Mouse (Mus musculus) G1E (cell line): ENCODE data around the gene Erc1. TPM values are rescaled to one million over a fixed set of nuclear protein-coding genes. Genes with fewer than 3 reads are reported as not detected.

ENCODE experiments used
- ATAC-seq: 2 replicates; pipeline ENCODE4 v1.8.0; 2016; ENCODE audit warnings: mild to moderate bottlenecking; ENCODE audit not compliant: insufficient number of reproducible peaks, poor library complexity, low FRiP score, severe bottlenecking; ENCODE audit errors: extremely low read depth
- DNase-seq: peaks from one replicate; pipeline ENCODE4 v3.0.0; 2012; ENCODE audit warnings: low spot score
- H3K27me3 ChIP-seq: 2 replicates; pipeline ENCODE4 v1.6.1; 2012; ENCODE audit warnings: mild to moderate bottlenecking, low read length, inconsistent platforms; ENCODE audit not compliant: insufficient read depth
- H3K36me3 ChIP-seq: replicated peaks from 2 replicates; pipeline ENCODE3; 2012; ENCODE audit warnings: mild to moderate bottlenecking, inconsistent platforms
- H3K4me1 ChIP-seq: 2 replicates; pipeline ENCODE4 v1.6.1; 2012; ENCODE audit warnings: low read depth, low read length, inconsistent platforms, mixed read lengths; ENCODE audit not compliant: insufficient read depth
- H3K4me3 ChIP-seq: 2 replicates; pipeline ENCODE4 v1.5.1; 2012; ENCODE audit warnings: low read depth, mild to moderate bottlenecking, inconsistent platforms, low read length, moderate library complexity, mixed read lengths
- H3K9me3 ChIP-seq: replicated peaks from 2 replicates; pipeline ENCODE4 v1.6.1; 2012; ENCODE audit warnings: inconsistent platforms
- CTCF ChIP-seq: IDR thresholded peaks from 2 replicates; pipeline ENCODE4 v1.5.1; 2012; ENCODE audit warnings: low read depth, low read length, inconsistent platforms, mixed read lengths
- GATA1 ChIP-seq: IDR thresholded peaks from 2 replicates; pipeline ENCODE4 v1.6.1; 2012; ENCODE audit warnings: borderline replicate concordance, low read length, inconsistent platforms, mixed read lengths
- GATA2 ChIP-seq: IDR thresholded peaks from 2 replicates; pipeline ENCODE4 v1.6.1; 2012; ENCODE audit warnings: low read depth, low read length, inconsistent platforms, borderline replicate concordance
- POLR2AphosphoS5 ChIP-seq: IDR thresholded peaks from 2 replicates; pipeline ENCODE4 v1.6.1; 2012; ENCODE audit warnings: low read depth, low read length, inconsistent platforms; ENCODE audit not compliant: insufficient replicate concordance
- TAL1 ChIP-seq: conservative IDR thresholded peaks from 2 replicates; pipeline ENCODE4 v1.6.1; 2012; ENCODE audit warnings: low read depth, low read length, inconsistent platforms, mixed read lengths
- polyA plus RNA-seq: library from polyadenylated mRNA; stranded (reverse); fragments of >175 nt; gene quantifications from 2 replicates; pipeline ENCODE4 v1.2.3, GENCODE M21; 2012
- total RNA-seq, 2 experiments: library from RNA; stranded (forward) in 1 of 2; stranded (reverse) in 1 of 2; fragments of 200-1000 nt in 1 of 2; fragments of >200 nt in 1 of 2; fragmentation: Nextera tagmentation in 1 of 2; gene quantifications; 2 replicates each; pipeline ENCODE4 v1.2.3; 2014 to 2017

Gene Erc1
- total and polyA plus RNA-seq, 3 experiments, result 2.9 to 21.4 (median 14.4) TPM

DNA sequence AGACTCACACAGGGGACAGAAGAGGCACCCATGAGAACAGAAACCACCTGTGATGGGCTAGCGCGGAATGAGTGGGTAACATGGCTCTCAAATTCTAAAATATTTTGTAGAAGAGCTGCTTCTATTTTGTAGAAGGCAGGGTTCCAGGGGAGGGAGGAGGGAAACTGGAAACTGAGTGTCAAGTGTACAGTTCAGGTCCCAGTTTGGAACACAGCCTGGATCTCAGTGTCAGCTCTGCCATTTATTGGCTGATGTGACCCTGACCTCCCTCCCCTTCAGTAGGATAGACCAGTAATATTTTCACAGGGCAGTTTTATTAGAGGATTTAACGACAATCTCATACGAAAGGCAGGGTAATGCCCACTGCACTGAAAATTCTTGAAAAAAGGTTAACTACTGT, 271.3 kb downstream of the Erc1 start:
- peaks cover 42% of the 10 kb centered on the region for H3K36me3 ChIP-seq
- no peak overlapping the region for H3K4me3 ChIP-seq
- no peaks in the 10 kb centered on the region for H3K9me3 ChIP-seq
- ATAC-seq (no peak), DNase-seq (no peak)
- no peaks in the 10 kb centered on the region for H3K27me3 ChIP-seq
- TF ChIP-seq TAL1 (no peak), POLR2AphosphoS5 (no peak), GATA2 (no peak), GATA1 (no peak), CTCF (no peak)
- H3K4me1 ChIP-seq, result no peaks in the 10 kb centered on the region

DNA sequence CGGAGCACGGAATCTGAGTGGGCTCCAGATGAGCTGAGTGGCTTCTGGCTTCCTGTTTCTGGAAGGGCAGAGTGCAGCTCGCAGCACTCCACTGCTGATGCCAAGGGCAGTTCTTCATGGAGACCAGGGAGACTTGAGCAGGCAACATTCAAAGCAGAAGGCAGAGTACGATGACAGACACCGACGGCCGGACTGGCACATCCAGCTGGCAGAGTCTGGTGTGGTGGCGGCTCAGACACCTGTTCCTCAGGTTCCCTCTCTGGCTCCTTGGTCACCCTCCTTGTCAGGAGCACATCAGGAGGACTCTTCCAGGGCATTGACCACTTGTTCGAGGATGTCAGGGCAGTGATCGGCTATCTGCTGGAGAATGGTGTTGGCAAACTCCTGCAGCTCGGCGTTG, 272.6 kb downstream of the Erc1 start:
- no peak for DNase-seq
- H3K4me3 ChIP-seq, result no peak overlapping the region
- ATAC-seq, result no peak
- no peaks in the 10 kb centered on the region for H3K9me3 ChIP-seq
- H3K36me3 ChIP-seq, result peaks cover 46% of the 10 kb centered on the region
- no peaks in the 10 kb centered on the region for H3K27me3 ChIP-seq
- no peaks in the 10 kb centered on the region for H3K4me1 ChIP-seq
- no peak for TF ChIP-seq GATA1
- no peak for TF ChIP-seq CTCF
- TF ChIP-seq POLR2AphosphoS5, result no peak
- TF ChIP-seq TAL1, result no peak
- no peak for TF ChIP-seq GATA2

DNA sequence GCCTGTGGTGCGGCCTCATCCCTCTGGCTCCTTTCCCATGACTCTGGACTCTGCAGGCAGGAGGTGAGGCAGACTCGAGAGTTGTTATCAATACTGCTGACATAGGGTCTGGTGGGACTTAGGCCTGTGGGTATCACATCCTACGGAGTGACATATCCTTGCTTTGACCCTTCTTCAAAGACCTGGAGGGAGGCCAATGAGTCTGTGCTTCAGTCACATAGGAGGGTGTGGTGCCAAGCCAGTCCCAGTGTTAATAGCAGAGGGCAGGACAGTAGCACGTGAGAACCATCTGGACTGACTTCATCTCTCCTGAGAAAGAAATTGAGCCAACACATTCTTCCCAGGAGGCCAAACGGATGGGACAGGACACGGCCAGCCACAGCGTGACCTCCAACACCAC, 275.7 kb downstream of the Erc1 start:
- ATAC-seq (no peak), DNase-seq (no peak)
- Histone ChIP-seq H3K27me3 (no peaks in the 10 kb centered on the region), H3K36me3 (peaks cover 46% of the 10 kb centered on the region), H3K4me1 (no peaks in the 10 kb centered on the region), H3K9me3 (no peaks in the 10 kb centered on the region), H3K4me3 (no peak overlapping the region)
- TF ChIP-seq GATA1 (no peak), GATA2 (no peak), TAL1 (no peak), CTCF (no peak), POLR2AphosphoS5 (no peak)

DNA sequence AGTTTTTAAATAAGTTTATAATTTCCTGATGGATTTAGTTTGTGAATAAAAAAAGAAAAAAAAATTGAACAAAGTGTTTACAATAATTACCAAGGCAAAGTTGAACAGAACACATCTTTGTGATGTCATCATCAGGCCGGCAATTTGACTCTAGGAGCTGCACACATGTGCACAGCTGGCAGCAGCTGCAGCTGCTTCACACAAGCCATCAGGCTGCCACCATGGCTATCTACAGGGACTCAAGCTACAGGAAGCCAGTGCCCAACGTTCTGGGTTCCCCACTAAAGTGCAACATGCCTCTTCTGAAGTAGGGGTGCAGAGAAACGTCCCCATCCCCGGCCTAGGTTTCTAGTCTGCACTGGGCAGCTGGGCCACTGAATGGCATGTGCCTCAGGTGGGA, 277.2 kb downstream of the Erc1 start:
- Histone ChIP-seq H3K4me3 (no peak overlapping the region), H3K4me1 (no peaks in the 10 kb centered on the region), H3K36me3 (peaks cover 42% of the 10 kb centered on the region), H3K27me3 (no peaks in the 10 kb centered on the region), H3K9me3 (no peaks in the 10 kb centered on the region)
- TF ChIP-seq TAL1 (no peak), GATA2 (no peak), POLR2AphosphoS5 (no peak), GATA1 (no peak), CTCF (no peak)
- ATAC-seq (no peak), DNase-seq (no peak)

DNA sequence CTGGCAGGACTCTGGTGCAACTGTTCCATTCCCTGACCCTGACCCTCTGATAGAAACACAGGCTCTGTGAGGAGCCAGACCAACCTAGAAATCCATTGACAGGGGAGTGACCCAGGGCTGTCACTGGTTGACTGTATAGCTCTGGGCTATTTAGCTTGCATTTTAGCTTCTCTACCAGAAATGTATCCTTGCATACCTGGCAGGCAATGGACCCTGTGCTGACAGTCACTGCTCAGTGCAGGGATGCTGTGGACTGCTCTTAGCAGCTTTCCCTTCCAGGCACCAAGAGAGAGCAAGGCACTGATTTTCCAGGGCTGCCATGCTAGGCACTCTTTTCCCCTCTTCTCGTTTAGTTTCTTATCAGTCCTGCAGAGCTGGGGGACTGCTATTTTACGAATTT, 279.6 kb downstream of the Erc1 start:
- Histone ChIP-seq H3K9me3 (no peaks in the 10 kb centered on the region), H3K4me3 (no peak overlapping the region), H3K4me1 (no peaks in the 10 kb centered on the region), H3K27me3 (no peaks in the 10 kb centered on the region; the same call in 1 of the 2 replicates), H3K36me3 (peaks cover 20% of the 10 kb centered on the region)
- DNase-seq (no peak), ATAC-seq (no peak)
- TF ChIP-seq POLR2AphosphoS5 (no peak), GATA2 (no peak), CTCF (no peak), GATA1 (no peak), TAL1 (no peak)

DNA sequence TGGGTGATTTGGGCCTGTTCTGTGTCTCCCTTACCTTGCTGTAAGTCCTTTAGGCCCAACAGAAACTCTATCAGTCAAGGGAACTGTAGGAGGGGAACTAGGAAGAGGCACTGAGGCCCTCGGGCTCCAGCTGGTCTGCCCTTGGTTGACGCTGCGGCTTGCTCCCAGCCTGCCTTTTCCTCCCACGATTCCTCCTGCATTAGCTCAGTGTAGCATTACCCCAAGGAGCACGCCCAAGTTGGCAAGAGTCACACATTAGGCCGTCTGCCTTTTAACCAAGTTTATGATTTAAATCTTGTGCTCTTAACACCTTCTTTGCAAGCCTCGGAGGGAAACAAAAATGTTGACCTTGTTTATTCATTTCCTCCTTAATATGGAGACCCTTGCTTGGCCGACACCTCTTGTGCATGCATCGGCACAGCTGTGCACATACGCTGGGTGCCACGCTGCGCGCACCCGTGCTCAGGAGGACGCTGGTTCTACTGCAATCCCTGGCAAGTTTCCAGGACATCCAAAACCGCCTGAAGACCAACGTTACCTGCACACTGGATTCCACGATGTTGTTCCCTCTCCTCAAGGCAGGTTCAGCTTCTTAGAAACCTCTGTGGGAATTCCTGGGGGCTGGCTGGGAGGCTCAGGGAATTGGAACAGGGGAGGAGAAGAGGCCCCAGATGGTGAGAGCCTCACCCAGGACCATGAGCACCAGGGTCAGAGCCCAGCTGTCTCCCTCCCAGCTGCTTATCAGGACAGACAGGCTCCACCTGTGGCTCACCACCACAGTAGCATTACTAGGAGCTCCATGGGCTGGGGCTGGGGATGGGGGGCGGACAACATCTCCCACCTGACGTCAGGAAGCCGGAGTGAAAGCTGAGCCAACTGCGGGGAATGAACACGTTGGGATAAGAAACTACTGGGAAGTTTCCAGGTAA, 282.3 kb downstream of the Erc1 start:
- Histone ChIP-seq H3K27me3 (no peaks in the 10 kb centered on the region; the same call in 1 of the 2 replicates), H3K4me3 (no peak overlapping the region), H3K36me3 (no peaks in the 10 kb centered on the region), H3K9me3 (no peaks in the 10 kb centered on the region), H3K4me1 (no peaks in the 10 kb centered on the region)
- no peak for ATAC-seq
- DNase-seq, result no peak
- no peak for TF ChIP-seq POLR2AphosphoS5
- no peak for TF ChIP-seq CTCF
- TF ChIP-seq GATA1, result no peak
- TF ChIP-seq TAL1, result no peak
- no peak for TF ChIP-seq GATA2
